Mouse (Mus musculus) liver, embryonic 14.5 days (tissue): Measurements from ENCODE around the gene Nmnat1. TPM values are rescaled to one million over a fixed set of nuclear protein-coding genes. Genes with fewer than 3 reads are reported as not detected.

ENCODE experiments used
- ATAC-seq: fragments of 200-750 bp; cut with Nextera tagmentation; 2 replicates; pipeline ENCODE4 v1.8.0; 2017; ENCODE audit warnings: moderate number of reproducible peaks, mild to moderate bottlenecking, moderate library complexity; ENCODE audit not compliant: insufficient read depth
- DNase-seq, 3 experiments: peaks; one replicate each; pipeline ENCODE4 v3.0.0-alpha.2; 2012 to 2013; ENCODE audit warnings: low read depth in 3 of 3, low spot score in 3 of 3
- H3K27ac ChIP-seq: fragments of 300-500 bp; sonication (generic); 2 replicates; pipeline ENCODE4 v1.5.1; 2014; ENCODE audit warnings: moderate library complexity, mild to moderate bottlenecking, control low read depth, inconsistent platforms
- H3K27me3 ChIP-seq: fragments of 300-500 bp; sonication (generic); 2 replicates; pipeline ENCODE4 v1.6.1; 2014; ENCODE audit warnings: mild to moderate bottlenecking, low read length, moderate library complexity; ENCODE audit not compliant: control insufficient read depth, insufficient read depth
- H3K36me3 ChIP-seq: fragments of 300-500 bp; sonication (generic); replicated peaks from 2 replicates; pipeline ENCODE4 v1.6.1; 2014; ENCODE audit warnings: low read depth; ENCODE audit not compliant: control insufficient read depth, insufficient read depth
- H3K4me1 ChIP-seq, 2 experiments: fragments of 200-500 bp in 1 of 2; fragments of 300-500 bp in 1 of 2; sonication (generic) in 1 of 2; replicated peaks; 2 replicates each; pipeline ENCODE4 v1.6.1; 2012 to 2014; ENCODE audit warnings: antibody characterized with exemption in 1 of 2, inconsistent platforms in 1 of 2, low read length in 1 of 2; ENCODE audit not compliant: control insufficient read depth in 2 of 2, insufficient read depth in 2 of 2
- H3K4me2 ChIP-seq: fragments of 300-500 bp; sonication (generic); 2 replicates; pipeline ENCODE4 v1.6.1; 2014; ENCODE audit warnings: low read depth, mild to moderate bottlenecking, control low read depth, moderate library complexity
- H3K4me3 ChIP-seq, 2 experiments: fragments of 200-500 bp in 1 of 2; fragments of 300-500 bp in 1 of 2; sonication (generic) in 1 of 2; 2 replicates each; pipeline ENCODE4 v1.5.1; 2012 to 2014; ENCODE audit warnings: low read depth in 2 of 2, low read length in 2 of 2, mild to moderate bottlenecking in 2 of 2, control low read depth in 1 of 2, inconsistent platforms in 1 of 2, moderate library complexity in 1 of 2; ENCODE audit not compliant: insufficient read depth in 1 of 2
- H3K9ac ChIP-seq: fragments of 300-500 bp; sonication (generic); replicated peaks from 2 replicates; pipeline ENCODE4 v1.6.1; 2014; ENCODE audit warnings: mild to moderate bottlenecking, control low read depth, moderate library complexity
- H3K9me3 ChIP-seq: fragments of 300-500 bp; sonication (generic); 2 replicates; pipeline ENCODE4 v1.6.1; 2016; ENCODE audit warnings: low read length, mixed read lengths; ENCODE audit not compliant: control insufficient read depth
- CTCF ChIP-seq: IDR thresholded peaks from 2 replicates; pipeline ENCODE4 v1.5.1; 2016; ENCODE audit warnings: antibody characterized with exemption, low read depth, control low read depth
- EP300 ChIP-seq: IDR thresholded peaks from 2 replicates; pipeline ENCODE4 v1.6.1; 2016; ENCODE audit warnings: antibody characterized with exemption, low read depth
- WGBS: fragments of 180-500 bp; shearing (Covaris S2); extraction: QIAGEN DNeasy Blood & Tissue Kit; methylation state at CpG from one replicate; pipeline ENCODE4 v1.1.7; 2014; ENCODE audit not compliant: insufficient replicate concordance; 5-methylcytosine and 5-hydroxymethylcytosine counted together
- polyA plus RNA-seq, 2 experiments: library from polyadenylated mRNA; depleted of rRNA in 1 of 2; stranded (reverse) in 1 of 2; unstranded in 1 of 2; fragments of >200 nt; fragmentation: Nextera tagmentation in 1 of 2; extraction: Ambion mirVana in 1 of 2; gene quantifications; 2 replicates each; pipeline versions ENCODE4 v1.2.1 to v1.2.3; 2012 to 2014

The Nmnat1 gene
- polyA plus RNA-seq, 2 experiments, result 3.8 to 4.7 TPM

- Histone ChIP-seq H3K27me3 (no peaks in the 10 kb centered on the region), H3K9ac (no peak overlapping the region), H3K4me1 (peaks cover 6% of the 10 kb centered on the region in 2 experiments), H3K4me2 (no peak overlapping the region), H3K36me3 (no peaks in the 10 kb centered on the region), H3K27ac (no peak overlapping the region), H3K4me3 (no peak overlapping the region), H3K9me3 (no peaks in the 10 kb centered on the region)
- WGBS, result 54% methylated on average over 5 of the region's 5 CpGs
- TF ChIP-seq CTCF, result no peak
- TF ChIP-seq EP300, result no peak
- ATAC-seq (no peak), DNase-seq (no peak)
Observed at GRCm38 (mm10) chr4:149429592-149429991, 55.4 kb downstream of the Nmnat1 start.

DNA sequence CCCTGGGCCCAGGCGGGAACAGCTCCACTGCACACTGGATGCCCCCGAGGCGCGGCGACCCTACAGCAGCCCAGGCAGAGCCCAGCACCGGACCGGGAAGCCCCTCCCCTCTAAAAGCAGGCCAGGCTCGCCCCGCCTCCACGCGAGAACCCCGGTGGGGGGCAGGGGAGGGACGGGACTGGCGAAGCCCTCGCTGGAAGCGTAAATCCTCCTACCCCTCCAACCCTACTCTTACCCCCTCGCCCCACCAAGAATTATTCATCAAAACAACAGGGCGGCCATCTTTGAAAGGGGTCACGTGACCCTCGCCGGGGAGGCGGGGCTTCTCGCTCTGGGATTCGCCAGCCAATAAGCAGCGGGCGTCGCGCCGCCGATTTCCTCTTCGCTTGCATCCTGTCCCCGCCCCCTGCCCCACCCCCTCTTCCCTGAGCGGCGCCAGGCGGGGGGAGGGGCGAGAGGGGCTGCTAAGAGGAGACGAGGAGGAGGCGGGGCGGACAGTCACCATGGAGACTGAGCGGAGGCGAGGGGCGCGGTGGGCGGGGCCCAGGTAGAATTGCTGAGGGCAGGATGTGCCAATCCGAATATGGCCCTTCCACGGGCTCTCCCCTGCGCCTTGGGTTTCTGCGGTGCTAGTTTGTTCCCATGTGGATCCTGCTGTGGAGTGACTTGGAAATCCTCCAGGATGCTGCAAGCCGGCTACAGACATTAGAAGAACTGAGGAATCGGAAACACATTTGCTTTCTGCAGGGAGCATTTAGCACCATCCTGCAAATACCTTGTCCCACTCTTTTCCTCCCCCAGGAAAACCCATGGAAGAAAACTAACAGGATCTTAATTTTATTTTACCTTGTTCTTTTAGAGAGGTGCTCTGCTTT is 58.4 kb downstream of the Nmnat1 start, which contains the start of gene Ube4b:
Ube4b (minus strand) TSS at position 425 of the 875 bp plus-strand sequence.
- no peaks in the 10 kb centered on the region for H3K36me3 ChIP-seq

DNA sequence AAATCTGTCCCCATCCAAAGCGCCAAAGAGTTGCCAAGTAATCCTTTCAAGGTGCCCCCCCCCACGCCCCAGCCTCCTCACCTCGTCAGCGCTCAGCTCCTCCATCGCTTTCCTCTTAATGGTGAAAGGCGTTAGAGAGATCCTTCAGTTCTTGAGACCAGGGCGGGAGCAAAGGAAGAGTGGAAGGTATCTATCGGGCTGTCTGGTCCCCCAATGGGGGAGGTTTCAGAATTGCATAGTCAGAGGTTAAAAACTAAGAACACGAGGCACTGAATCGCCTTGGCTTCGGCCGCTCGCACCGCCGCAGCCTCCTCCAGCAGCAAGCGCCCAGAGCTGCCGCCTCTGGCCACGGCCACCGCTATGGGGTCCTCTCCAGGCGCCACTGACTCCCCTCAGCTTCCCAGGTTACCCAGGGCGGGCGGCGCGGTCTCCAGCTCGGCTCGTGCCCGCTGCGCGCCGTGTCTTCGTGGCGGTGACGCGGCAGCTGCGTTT is 59.2 kb downstream of the Nmnat1 start:
- Histone ChIP-seq H3K4me2 (peak overlapping the region; percentile 95), H3K9me3 (no peaks in the 10 kb centered on the region), H3K4me1 (peaks cover 7 to 8% of the 10 kb centered on the region in 2 experiments), H3K9ac (peak overlapping the region; percentile 95), H3K4me3 (peak overlapping the region; percentile 79 to 97), H3K27me3 (no peaks in the 10 kb centered on the region), H3K27ac (peak overlapping the region; percentile 83), H3K36me3 (no peaks in the 10 kb centered on the region)
- under 1% methylated on average over 32 of the region's 35 CpGs for WGBS
- peak; percentile 68 for ATAC-seq
- DNase-seq, result peak in 2 of 3 experiments; percentile 31 to 38
- TF ChIP-seq CTCF (no peak), EP300 (no peak)

More for the DNA sequence above, 58.4 kb downstream of the Nmnat1 start, which contains the start of gene Ube4b:
- peak within 1 kb of the TSS; percentile 83 for H3K27ac ChIP-seq
- TF ChIP-seq CTCF (no peak), EP300 (no peak)
- H3K4me3 ChIP-seq, result peak within 1 kb of the TSS; percentile 79 to 97
- ATAC-seq, result peak; percentile 86
- peak; percentile 89 to 91 (median 91) for DNase-seq
- peak within 1 kb of the TSS; percentile 95 for H3K4me2 ChIP-seq
- H3K9me3 ChIP-seq, result no peaks in the 10 kb centered on the region
- H3K4me1 ChIP-seq, result peaks cover 7 to 8% of the 10 kb centered on the region in 2 experiments
- WGBS, result under 1% methylated on average over 46 of the region's 50 CpGs
- H3K9ac ChIP-seq, result peak within 1 kb of the TSS; percentile 95
- no peaks in the 10 kb centered on the region for H3K27me3 ChIP-seq

- Histone ChIP-seq H3K4me1 (peaks cover 7 to 8% of the 10 kb centered on the region in 2 experiments), H3K4me2 (peak overlapping the region; percentile 95), H3K36me3 (no peaks in the 10 kb centered on the region), H3K9me3 (no peaks in the 10 kb centered on the region), H3K4me3 (peak overlapping the region; percentile 51 to 97), H3K9ac (peak overlapping the region; percentile 46), H3K27ac (no peak overlapping the region), H3K27me3 (no peaks in the 10 kb centered on the region)
- WGBS, result 11% methylated on average over 9 of the region's 9 CpGs
- TF ChIP-seq CTCF (no peak), EP300 (no peak)
- no peak for ATAC-seq
- no peak for DNase-seq
Observed at GRCm38 (mm10) chr4:149424755-149425154, 60.2 kb downstream of the Nmnat1 start.

GRCm38 (mm10) chr4:149417854-149418365 is 67.1 kb downstream of the Nmnat1 start:
- ATAC-seq (no peak), DNase-seq (no peak)
- 75% methylated on average over 5 of the region's 5 CpGs for WGBS
- Histone ChIP-seq H3K9me3 (no peaks in the 10 kb centered on the region), H3K36me3 (no peaks in the 10 kb centered on the region), H3K4me2 (no peak overlapping the region), H3K9ac (no peak overlapping the region), H3K27me3 (no peaks in the 10 kb centered on the region), H3K4me3 (no peak overlapping the region), H3K4me1 (no peaks in the 10 kb centered on the region; a peak in 3 of 4 replicates), H3K27ac (no peak overlapping the region)
- TF ChIP-seq EP300 (no peak), CTCF (no peak)

Other genes starting within 250 kb of the Nmnat1 start
- gene Kif1b, start 177.5 kb downstream of the Nmnat1 start, polyA plus RNA-seq (2012; rRNA removed), result 3.6 and 4.3 TPM in 2 replicates
- gene Kif1b, start 177.5 kb downstream of the Nmnat1 start, polyA plus RNA-seq (2014; fragmentation: Nextera tagmentation; extraction: Ambion mirVana), result 4.6 and 4.8 TPM in 2 replicates
- 14.6 and 16.7 TPM in 2 replicates for gene Ube4b, start 58.5 kb downstream of the Nmnat1 start, polyA plus RNA-seq (2012; rRNA removed)
- gene Ube4b, start 58.5 kb downstream of the Nmnat1 start, polyA plus RNA-seq (2014; fragmentation: Nextera tagmentation; extraction: Ambion mirVana), result 8.2 and 11.3 TPM in 2 replicates
- gene Rbp7, start 30.2 kb downstream of the Nmnat1 start, polyA plus RNA-seq (2012; rRNA removed), result not detected in 2 replicates
- not detected in 2 replicates for gene Rbp7, start 30.2 kb downstream of the Nmnat1 start, polyA plus RNA-seq (2014; fragmentation: Nextera tagmentation; extraction: Ambion mirVana)
- gene Tmem274, start 7.8 kb downstream of the Nmnat1 start, polyA plus RNA-seq (2012; rRNA removed), result not detected in 2 replicates
- not detected in 2 replicates for gene Tmem274, start 7.8 kb downstream of the Nmnat1 start, polyA plus RNA-seq (2014; fragmentation: Nextera tagmentation; extraction: Ambion mirVana)
- gene Lzic, start within 50 bp of the Nmnat1 start, polyA plus RNA-seq (2012; rRNA removed), result 5.6 and 9.1 TPM in 2 replicates
- gene Lzic, start within 50 bp of the Nmnat1 start, polyA plus RNA-seq (2014; fragmentation: Nextera tagmentation; extraction: Ambion mirVana), result 14.9 and 15.5 TPM in 2 replicates
- gene Ctnnbip1, start 33.0 kb upstream of the Nmnat1 start, polyA plus RNA-seq (2012; rRNA removed), result 1.5 and 2.2 TPM in 2 replicates
- 4.0 and 4.2 TPM in 2 replicates for gene Ctnnbip1, start 33.0 kb upstream of the Nmnat1 start, polyA plus RNA-seq (2014; fragmentation: Nextera tagmentation; extraction: Ambion mirVana)
- gene Clstn1, start 101.3 kb upstream of the Nmnat1 start, polyA plus RNA-seq (2012; rRNA removed), result 1.2 and 1.3 TPM in 2 replicates
- 1.4 and 1.6 TPM in 2 replicates for gene Clstn1, start 101.3 kb upstream of the Nmnat1 start, polyA plus RNA-seq (2014; fragmentation: Nextera tagmentation; extraction: Ambion mirVana)
- gene Pik3cd, start 217.4 kb upstream of the Nmnat1 start, polyA plus RNA-seq (2012; rRNA removed), result 3.9 and 4.0 TPM in 2 replicates
- 4.3 and 5.7 TPM in 2 replicates for gene Pik3cd, start 217.4 kb upstream of the Nmnat1 start, polyA plus RNA-seq (2014; fragmentation: Nextera tagmentation; extraction: Ambion mirVana)